Mouse (Mus musculus) liver (tissue): ENCODE results near the gene Rab11a.

Source experiments
- DNase-seq: peaks from one replicate; pipeline ENCODE4 v3.0.0-alpha.2; 2020; ENCODE audit warnings: mixed read lengths

Gene Rab11a

GRCm38 (mm10) chr9:64691176-64691575 is 46.4 kb downstream of the Rab11a start:
- peak; percentile 56 for DNase-seq

GRCm38 (mm10) chr9:64690771-64691170 is 46.8 kb downstream of the Rab11a start:
- no peak for DNase-seq

- DNase-seq, result no peak
These were observed 49.6 kb downstream of the Rab11a start for GRCm38 (mm10) chr9:64688015-64688394.

GRCm38 (mm10) chr9:64687122-64688014 is 50.2 kb downstream of the Rab11a start:
- no peak for DNase-seq

GRCm38 (mm10) chr9:64671341-64672319 is 65.9 kb downstream of the Rab11a start:
- peak; percentile 85 for DNase-seq

- no peak for DNase-seq
These were observed 69.6 kb downstream of the Rab11a start for GRCm38 (mm10) chr9:64668001-64668400.

- DNase-seq, result peak; percentile 37
These were observed 70.0 kb downstream of the Rab11a start for GRCm38 (mm10) chr9:64667513-64667912.

GRCm38 (mm10) chr9:64666549-64666948 is 71.0 kb downstream of the Rab11a start:
- DNase-seq, result peak; percentile 40
